Mouse (Mus musculus) heart, adult 2 months (tissue): ENCODE measurements around the gene Mdc1. TPM values are rescaled to one million over a fixed set of nuclear protein-coding genes. Genes with fewer than 3 reads are reported as not detected.
A peak's percentile ranks its signal among the peaks of the same experiment; 100 is the strongest.

Experiments used
- DNase-seq, 2 experiments: peaks; one replicate each; pipeline ENCODE4 v3.0.0; 2021
- H3K27ac ChIP-seq: fragments of 200-600 bp; 2 replicates; pipeline ENCODE4 v1.8.1; 2022
- H3K27me3 ChIP-seq: fragments of 200-500 bp; 2 replicates; pipeline ENCODE4 v1.6.1; 2012; ENCODE audit warnings: mild to moderate bottlenecking, low read length, inconsistent platforms, mixed read lengths; ENCODE audit not compliant: control insufficient read depth, insufficient read depth
- H3K36me3 ChIP-seq: fragments of 200-500 bp; 2 replicates; pipeline ENCODE4 v1.6.1; 2012; ENCODE audit warnings: low read length, inconsistent platforms; ENCODE audit not compliant: control insufficient read depth, insufficient read depth
- H3K4me1 ChIP-seq: fragments of 200-500 bp; 2 replicates; pipeline ENCODE4 v1.6.1; 2011; ENCODE audit warnings: low read length; ENCODE audit not compliant: control insufficient read depth, insufficient read depth
- H3K4me3 ChIP-seq: fragments of 200-600 bp; 2 replicates; pipeline ENCODE4 v1.8.1; 2022
- H3K79me2 ChIP-seq: fragments of 200-500 bp; replicated peaks from 2 replicates; pipeline ENCODE4 v1.6.1; 2012; ENCODE audit warnings: mild to moderate bottlenecking, inconsistent platforms, low read length, moderate library complexity, mixed read lengths; ENCODE audit not compliant: control insufficient read depth, insufficient read depth
- H3K9ac ChIP-seq: fragments of 200-500 bp; 2 replicates; pipeline ENCODE4 v1.6.1; 2012; ENCODE audit warnings: low read depth, mild to moderate bottlenecking, control low read depth, inconsistent platforms, low read length, mixed read lengths
- CTCF ChIP-seq: fragments of 200-600 bp; IDR thresholded peaks from 2 replicates; pipeline ENCODE4 v1.8.1; 2022; ENCODE audit warnings: antibody characterized with exemption, mild to moderate bottlenecking, moderate library complexity
- EP300 ChIP-seq: fragments of 200-500 bp; IDR thresholded peaks from 2 replicates; pipeline ENCODE4 v1.6.1; 2011; ENCODE audit warnings: low read depth, low read length, control low read depth; ENCODE audit not compliant: insufficient read depth
- POLR2A ChIP-seq: fragments of 200-500 bp; IDR thresholded peaks from 2 replicates; pipeline ENCODE4 v1.6.1; 2011; ENCODE audit warnings: mild to moderate bottlenecking, low read depth, low read length, control low read depth; ENCODE audit not compliant: insufficient read depth
- WGBS: fragments of 180-500 bp; shearing (Covaris S2); methylation state at CpG from one replicate; pipeline ENCODE4 v1.1.7; 2018; 5-methylcytosine and 5-hydroxymethylcytosine counted together
- intact Hi-C: fragments of 180-260 bp; cut with DNase I; formaldehyde crosslinking; loops from one replicate; pipeline ENCODE4 v1.15.1; 2025
- polyA plus RNA-seq: library from polyadenylated mRNA; depleted of rRNA; stranded (reverse); fragments of >200 nt; gene quantifications from 2 replicates; pipeline ENCODE4 v1.2.3, GENCODE M21; 2012
- total RNA-seq, 2 experiments: library from RNA; stranded (reverse); gene quantifications; 2 replicates each; pipeline ENCODE4 v1.2.3; 2021

Mdc1 gene
- total and polyA plus RNA-seq, 3 experiments, result 4.2 to 13.3 (median 13.2) TPM

- H3K4me1 ChIP-seq, result peaks cover 14% of the 10 kb centered on the region
- TF ChIP-seq EP300, result peak; percentile 58; the same call in 1 of the 2 replicates
- TF ChIP-seq CTCF, result no peak
- peak; percentile 16; the same call in 1 of the 2 replicates for TF ChIP-seq POLR2A
- peak overlapping the region; percentile 48 for H3K27ac ChIP-seq
- peak in 1 of 2 experiments; percentile 53 for DNase-seq
- no peaks in the 10 kb centered on the region; the same call in 1 of the 2 replicates for H3K36me3 ChIP-seq
- H3K9ac ChIP-seq, result no peak overlapping the region
- 27% methylated on average over 6 of the region's 6 CpGs for WGBS
- no peaks in the 10 kb centered on the region for H3K27me3 ChIP-seq
- no peaks in the 10 kb centered on the region for H3K79me2 ChIP-seq
- intact Hi-C loops, result no loop called here
- no peak overlapping the region for H3K4me3 ChIP-seq
Observed at GRCm38 (mm10) chr17:35803020-35803419, 38.3 kb upstream of the Mdc1 start.

DNA sequence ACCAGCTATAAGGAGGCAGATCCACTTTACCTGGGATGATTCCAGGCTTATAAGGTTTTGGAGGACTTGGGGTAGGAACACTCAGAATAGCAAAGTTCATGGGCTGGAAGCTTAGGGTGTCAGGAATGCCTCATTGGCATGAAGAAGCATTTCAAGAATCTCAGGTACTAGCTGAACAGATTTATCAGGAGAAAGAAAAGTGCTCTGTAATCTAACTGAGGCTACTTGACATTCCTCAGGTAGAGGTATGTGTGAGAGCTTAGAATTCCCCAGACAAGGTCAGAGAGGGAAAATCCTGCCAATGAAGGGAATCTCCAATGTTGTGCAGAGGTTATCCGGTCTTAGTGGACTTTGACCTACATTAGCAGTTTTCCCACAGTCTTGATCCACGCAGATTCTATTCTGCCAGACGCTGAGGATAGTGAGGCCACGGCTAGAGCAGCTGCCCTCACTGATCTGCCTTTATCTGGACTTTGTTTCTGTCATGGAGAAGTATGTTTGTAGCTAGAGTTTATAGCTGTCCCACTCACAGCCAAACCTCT lies 37.4 kb upstream of the Mdc1 start:
- Histone ChIP-seq H3K4me1 (peaks cover 17% of the 10 kb centered on the region), H3K36me3 (peaks cover 2% of the 10 kb centered on the region), H3K27ac (peak overlapping the region; percentile 48), H3K4me3 (no peak overlapping the region), H3K27me3 (no peaks in the 10 kb centered on the region), H3K9ac (no peak overlapping the region), H3K79me2 (no peaks in the 10 kb centered on the region)
- TF ChIP-seq EP300 (no peak), CTCF (no peak), POLR2A (no peak)
- 35% methylated on average over 4 of the region's 4 CpGs for WGBS
- DNase-seq, result no peak
- intact Hi-C loops, result no loop called here

DNA sequence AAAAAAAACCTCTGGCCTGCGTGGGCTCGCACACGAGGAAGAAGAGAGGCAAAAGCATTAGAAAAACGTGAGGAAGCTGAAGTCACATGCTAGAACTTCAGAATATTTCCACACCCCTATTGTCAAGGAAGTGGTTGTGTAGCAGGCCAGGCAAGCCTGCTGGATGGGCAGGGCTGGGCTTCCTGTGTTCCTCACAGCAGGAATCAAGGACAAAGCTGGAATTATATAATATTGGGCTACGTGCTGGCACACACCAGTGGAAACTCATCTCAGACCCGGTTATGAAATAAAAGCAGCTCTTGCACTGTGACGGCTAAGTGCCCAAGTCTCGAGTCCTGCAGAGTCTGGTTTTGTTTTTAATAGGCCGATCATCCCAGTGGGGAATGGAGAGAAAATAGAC lies 33.2 kb upstream of the Mdc1 start:
- intact Hi-C loops, result no loop called here
- TF ChIP-seq CTCF, result no peak
- peak; percentile 100 for TF ChIP-seq EP300
- peak; percentile 76; the same call in 1 of the 2 replicates for TF ChIP-seq POLR2A
- Histone ChIP-seq H3K27ac (peak overlapping the region; percentile 88), H3K36me3 (peaks cover 4% of the 10 kb centered on the region), H3K27me3 (no peaks in the 10 kb centered on the region), H3K9ac (no peak overlapping the region; the same call in 1 of the 2 replicates), H3K4me3 (no peak overlapping the region), H3K4me1 (peaks cover 33% of the 10 kb centered on the region), H3K79me2 (no peaks in the 10 kb centered on the region)
- WGBS, result 7% methylated on average over 9 of the region's 9 CpGs
- peak; percentile 70 to 85 for DNase-seq

DNA sequence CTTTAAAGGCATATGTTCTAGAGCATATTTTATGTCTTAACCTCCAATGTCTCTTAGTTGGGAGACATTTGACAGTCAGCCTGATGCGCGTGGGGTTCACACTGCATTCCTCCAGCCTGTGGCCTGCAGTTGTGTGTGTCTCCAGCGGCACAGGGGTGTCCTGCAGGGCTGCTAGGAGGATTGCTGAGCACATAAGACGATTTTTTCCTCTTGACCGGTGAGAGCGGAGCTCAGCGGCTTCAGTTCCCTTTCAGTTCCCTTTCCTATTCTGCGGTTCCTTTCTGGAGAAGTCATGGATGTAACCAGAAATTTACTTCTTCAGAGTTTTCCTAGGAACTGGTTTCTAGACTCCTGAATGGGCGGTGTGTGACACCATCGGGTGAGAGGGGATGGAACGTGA lies 31.9 kb upstream of the Mdc1 start:
- Histone ChIP-seq H3K36me3 (peaks cover 4% of the 10 kb centered on the region), H3K4me1 (peaks cover 36% of the 10 kb centered on the region), H3K4me3 (no peak overlapping the region), H3K79me2 (no peaks in the 10 kb centered on the region), H3K27ac (peak overlapping the region; percentile 88), H3K9ac (no peak overlapping the region), H3K27me3 (no peaks in the 10 kb centered on the region)
- TF ChIP-seq EP300 (no peak), POLR2A (no peak), CTCF (no peak)
- intact Hi-C loops, result no loop called here
- 87% methylated on average over 11 of the region's 11 CpGs for WGBS
- no peak for DNase-seq

GRCm38 (mm10) chr17:35810900-35811648 lies 30.2 kb upstream of the Mdc1 start:
- Histone ChIP-seq H3K27ac (peak overlapping the region; percentile 77), H3K27me3 (no peaks in the 10 kb centered on the region), H3K4me1 (peaks cover 43% of the 10 kb centered on the region), H3K36me3 (peaks cover 11% of the 10 kb centered on the region), H3K4me3 (no peak overlapping the region), H3K79me2 (no peaks in the 10 kb centered on the region), H3K9ac (no peak overlapping the region)
- 42% methylated on average over 5 of the region's 5 CpGs for WGBS
- DNase-seq, result peak in 1 of 2 experiments; percentile 38
- intact Hi-C loops, result no loop called here
- no peak for TF ChIP-seq POLR2A
- TF ChIP-seq CTCF, result no peak
- TF ChIP-seq EP300, result no peak

- DNase-seq, result no peak
- H3K9ac ChIP-seq, result no peak overlapping the region
- no peaks in the 10 kb centered on the region for H3K27me3 ChIP-seq
- TF ChIP-seq EP300, result no peak
- no peak for TF ChIP-seq POLR2A
- no peak for TF ChIP-seq CTCF
- intact Hi-C loops, result no loop called here
- 86% methylated on average over 5 of the region's 5 CpGs for WGBS
- no peaks in the 10 kb centered on the region for H3K79me2 ChIP-seq
- no peak overlapping the region for H3K4me3 ChIP-seq
- H3K36me3 ChIP-seq, result peaks cover 11% of the 10 kb centered on the region
- peaks cover 41% of the 10 kb centered on the region for H3K4me1 ChIP-seq
- H3K27ac ChIP-seq, result peak overlapping the region; percentile 94
Observed at GRCm38 (mm10) chr17:35812307-35812706, 29.0 kb upstream of the Mdc1 start.
